Mouse (Mus musculus) intestine, embryonic 14.5 days (tissue): ENCODE results near the gene 1700016D06Rik. TPM values are rescaled to one million over a fixed set of nuclear protein-coding genes. Genes with fewer than 3 reads are reported as not detected.
A peak's percentile ranks its signal among the peaks of the same experiment; 100 is the strongest.

Source experiments
- ATAC-seq: fragments of 200-750 bp; cut with Nextera tagmentation; replicated peaks from 2 replicates; pipeline ENCODE4 v1.8.0; 2017; ENCODE audit warnings: low read depth, moderate number of reproducible peaks, moderate TSS enrichment, moderate library complexity; ENCODE audit not compliant: low FRiP score, low TSS enrichment
- DNase-seq: peaks from one replicate; pipeline ENCODE4 v3.0.0-alpha.2; 2018; ENCODE audit warnings: low spot score
- H3K27ac ChIP-seq: fragments of 300-500 bp; sonication (generic); 2 replicates; pipeline ENCODE4 v1.5.1; 2014; ENCODE audit warnings: low read depth, mild to moderate bottlenecking, control low read depth
- H3K27me3 ChIP-seq: fragments of 300-500 bp; sonication (generic); replicated peaks from 2 replicates; pipeline ENCODE4 v1.6.1; 2014; ENCODE audit warnings: low read length, control low read depth; ENCODE audit not compliant: control insufficient read depth, insufficient read depth
- H3K36me3 ChIP-seq: fragments of 300-500 bp; sonication (generic); 2 replicates; pipeline ENCODE4 v1.6.1; 2014; ENCODE audit warnings: low read length, control low read depth; ENCODE audit not compliant: control insufficient read depth, insufficient read depth
- H3K4me1 ChIP-seq: fragments of 300-500 bp; sonication (generic); replicated peaks from 2 replicates; pipeline ENCODE4 v1.6.1; 2014; ENCODE audit warnings: low read length, control low read depth, mixed read lengths; ENCODE audit not compliant: control insufficient read depth, insufficient read depth
- H3K4me2 ChIP-seq: fragments of 300-500 bp; sonication (generic); 2 replicates; pipeline ENCODE4 v1.6.1; 2014; ENCODE audit warnings: low read length
- H3K4me3 ChIP-seq: fragments of 300-500 bp; sonication (generic); 2 replicates; pipeline ENCODE4 v1.5.1; 2014; ENCODE audit warnings: low read depth, low read length, control low read depth, mixed read lengths
- H3K9ac ChIP-seq: fragments of 300-500 bp; sonication (generic); 2 replicates; pipeline ENCODE4 v1.6.1; 2014; ENCODE audit warnings: mild to moderate bottlenecking, low read length
- H3K9me3 ChIP-seq: fragments of 300-500 bp; sonication (generic); 2 replicates; pipeline ENCODE4 v1.6.1; 2016; ENCODE audit warnings: low read length, control low read depth; ENCODE audit not compliant: control insufficient read depth
- WGBS: fragments of 180-500 bp; shearing (Covaris S2); extraction: QIAGEN DNeasy Blood & Tissue Kit; methylation state at CpG from one replicate; pipeline ENCODE4 v1.1.7; 2014; 5-methylcytosine and 5-hydroxymethylcytosine counted together
- microRNA-seq: library from miRNA; unstranded; fragments of <30 nt; microRNA quantifications from one replicate; pipeline ENCODE4, GENCODE M21; 2016
- polyA plus RNA-seq: library from polyadenylated mRNA; unstranded; fragments of >200 nt; fragmentation: Nextera tagmentation; extraction: Ambion mirVana; gene quantifications from 2 replicates; pipeline ENCODE4 v1.2.1, GENCODE M21; 2014

The 1700016D06Rik gene
- polyA plus RNA-seq, 1 experiment from 2014 or later = not detected

GRCm38 (mm10) chr8:11625084-11625483, 75.8 kb downstream of the 1700016D06Rik start:
- Histone ChIP-seq H3K9ac (no peak overlapping the region), H3K9me3 (no peaks in the 10 kb centered on the region), H3K4me2 (no peak overlapping the region), H3K27me3 (no peaks in the 10 kb centered on the region), H3K36me3 (peaks cover 76% of the 10 kb centered on the region), H3K4me1 (no peaks in the 10 kb centered on the region), H3K27ac (no peak overlapping the region), H3K4me3 (no peak overlapping the region)
- ATAC-seq (no peak), DNase-seq (no peak)
- whole genome bisulfite sequencing = 78% methylated on average over 4 of the region's 4 CpGs

- peaks cover 83% of the 10 kb centered on the region for H3K36me3 ChIP-seq
- ATAC-seq = no peak
Measured at GRCm38 (mm10) chr8:11619091-11619490, 81.8 kb downstream of the 1700016D06Rik start.

GRCm38 (mm10) chr8:11618063-11618462, 82.8 kb downstream of the 1700016D06Rik start:
- no peak overlapping the region for H3K4me3 ChIP-seq
- ATAC-seq = no peak
- H3K9me3 ChIP-seq = no peaks in the 10 kb centered on the region
- no peaks in the 10 kb centered on the region for H3K27me3 ChIP-seq
- DNase-seq = no peak
- no peak overlapping the region for H3K9ac ChIP-seq
- no peak overlapping the region for H3K27ac ChIP-seq
- H3K36me3 ChIP-seq = peaks cover 93% of the 10 kb centered on the region
- no peak overlapping the region for H3K4me2 ChIP-seq
- 87% methylated on average over 2 of the region's 2 CpGs for WGBS
- no peaks in the 10 kb centered on the region for H3K4me1 ChIP-seq

More at GRCm38 (mm10) chr8:11619091-11619490, 81.8 kb downstream of the 1700016D06Rik start:
- no peaks in the 10 kb centered on the region for H3K27me3 ChIP-seq
- no peak overlapping the region for H3K4me2 ChIP-seq
- H3K9ac ChIP-seq = no peak overlapping the region
- no peak overlapping the region for H3K4me3 ChIP-seq
- H3K4me1 ChIP-seq = no peaks in the 10 kb centered on the region
- DNase-seq = no peak
- WGBS = 90% methylated on average over 3 of the region's 3 CpGs
- H3K9me3 ChIP-seq = no peaks in the 10 kb centered on the region
- H3K27ac ChIP-seq = no peak overlapping the region

- no peak overlapping the region for H3K27ac ChIP-seq
- H3K27me3 ChIP-seq = no peaks in the 10 kb centered on the region
- no peak overlapping the region for H3K4me2 ChIP-seq
- no peaks in the 10 kb centered on the region for H3K9me3 ChIP-seq
- peak; percentile 75 for DNase-seq
- ATAC-seq = no peak; the same call in 1 of the 2 replicates
- peaks cover 99% of the 10 kb centered on the region for H3K36me3 ChIP-seq
- H3K9ac ChIP-seq = no peak overlapping the region
- no peaks in the 10 kb centered on the region for H3K4me1 ChIP-seq
- no peak overlapping the region for H3K4me3 ChIP-seq
- WGBS = 7% methylated on average over 1 of the region's 1 CpGs
Measured at GRCm38 (mm10) chr8:11616294-11616693, 84.6 kb downstream of the 1700016D06Rik start.

- Histone ChIP-seq H3K27ac (no peak overlapping the region), H3K36me3 (peaks cover 97% of the 10 kb centered on the region), H3K4me3 (no peak overlapping the region), H3K27me3 (no peaks in the 10 kb centered on the region), H3K4me2 (no peak overlapping the region), H3K4me1 (no peaks in the 10 kb centered on the region), H3K9ac (no peak overlapping the region), H3K9me3 (no peaks in the 10 kb centered on the region)
- whole genome bisulfite sequencing = 86% methylated on average over 6 of the region's 6 CpGs
- ATAC-seq (no peak), DNase-seq (no peak)
Measured at GRCm38 (mm10) chr8:11614126-11614835, 86.6 kb downstream of the 1700016D06Rik start.

- H3K4me3 ChIP-seq = no peak overlapping the region
- DNase-seq (no peak), ATAC-seq (no peak)
- no peaks in the 10 kb centered on the region for H3K27me3 ChIP-seq
- no peaks in the 10 kb centered on the region for H3K9me3 ChIP-seq
- peaks cover 54% of the 10 kb centered on the region for H3K36me3 ChIP-seq
- 98% methylated on average over 9 of the region's 9 CpGs for WGBS
- H3K27ac ChIP-seq = no peak overlapping the region
- no peak overlapping the region for H3K9ac ChIP-seq
- no peaks in the 10 kb centered on the region for H3K4me1 ChIP-seq
- no peak overlapping the region for H3K4me2 ChIP-seq
Measured at GRCm38 (mm10) chr8:11608848-11609247, 92.0 kb downstream of the 1700016D06Rik start.

Small RNA genes lying within 50 kb of the gene (microRNA-seq; reads per million reads assigned to microRNA genes)
- gene Mir7238 = 0.68 reads per million

Other genes starting within 250 kb of the 1700016D06Rik start
- 7.8 and 8.6 TPM in 2 replicates for gene Rab20, start 222.4 kb downstream of the 1700016D06Rik start, polyA plus RNA-seq
- gene Naxd, start 203.6 kb downstream of the 1700016D06Rik start, polyA plus RNA-seq = 109 and 111 TPM in 2 replicates
- 25.8 and 29.9 TPM in 2 replicates for gene Cars2, start 150.3 kb downstream of the 1700016D06Rik start, polyA plus RNA-seq
- 34.6 and 38.1 TPM in 2 replicates for gene Ing1, start 145.5 kb downstream of the 1700016D06Rik start, polyA plus RNA-seq
- 103 and 119 TPM in 2 replicates for gene Ankrd10, start 65.3 kb downstream of the 1700016D06Rik start, polyA plus RNA-seq
- 33.9 and 34.4 TPM in 2 replicates for gene Arhgef7, start 26.7 kb upstream of the 1700016D06Rik start, polyA plus RNA-seq
- gene Tex29, start 139.4 kb upstream of the 1700016D06Rik start, polyA plus RNA-seq = 0.46 TPM in 1 of 2 replicates, not detected in the other